Mouse (Mus musculus) bone marrow macrophage, adult 2 months (primary cell): ENCODE measurements around the gene Eif3m.
"Not testable (repeated sequence)": the region's sequence is repeated elsewhere in the genome, so short reads cannot be mapped to it uniquely, and the experiment has no call there.

Source experiments
- CTCF ChIP-seq: IDR thresholded peaks from 2 replicates; pipeline ENCODE4 v1.5.1; 2012; ENCODE audit warnings: low read depth, mild to moderate bottlenecking, low read length, moderate library complexity
- POLR2A ChIP-seq: IDR thresholded peaks from 2 replicates; pipeline ENCODE4 v1.6.1; 2012; ENCODE audit warnings: mild to moderate bottlenecking, low read depth, low read length, borderline replicate concordance

GRCm38 (mm10) chr2:105025610-105026009 lies 8.7 kb upstream of the Eif3m start:
- TF ChIP-seq CTCF, POLR2A: not testable (repeated sequence)
